Mouse (Mus musculus): ENCODE measurements around the gene Cacna1e. TPM values are rescaled to one million over a fixed set of nuclear protein-coding genes. Genes with fewer than 3 reads are reported as not detected.

Gene Cacna1e
- polyA plus RNA-seq, 1 experiment from 2014 or later = 0.02 TPM

DNA sequence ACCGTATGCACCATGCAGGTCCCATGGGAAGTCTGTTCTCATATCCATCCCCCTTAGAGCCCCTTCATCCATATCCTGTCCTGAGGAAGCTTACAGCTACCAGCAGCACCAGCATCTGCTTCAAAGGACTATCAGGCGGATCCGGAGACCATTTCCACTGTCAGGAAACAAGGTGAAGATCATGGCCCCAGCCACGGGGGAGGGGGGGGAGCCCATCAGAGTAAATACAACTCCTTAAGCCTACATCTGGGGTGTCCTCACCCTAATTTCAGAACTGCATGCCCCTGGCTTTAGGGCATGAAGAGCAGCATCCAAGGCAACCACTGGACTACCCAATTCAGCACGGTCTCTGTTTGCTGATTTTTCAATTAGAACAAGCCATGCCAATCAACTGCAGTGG, 47.8 kb downstream of the Cacna1e start:
- Histone ChIP-seq H3K27ac (replicated peaks) (no peak overlapping the region), H3K4me3 (replicated peaks) (no peak overlapping the region), H3K4me2 (no peak overlapping the region), H3K27me3 (no peaks in the 10 kb centered on the region), H3K4me1 (replicated peaks) (no peaks in the 10 kb centered on the region), H3K9me3 (replicated peaks) (no peaks in the 10 kb centered on the region), H3K9ac (no peak overlapping the region), H3K36me3 (replicated peaks) (no peaks in the 10 kb centered on the region)
- 67% methylated on average over 5 of the region's 5 CpGs for WGBS (ENCODE audit: insufficient replicate concordance)
- ATAC-seq (ENCODE audit: insufficient read depth) = no peak

DNA sequence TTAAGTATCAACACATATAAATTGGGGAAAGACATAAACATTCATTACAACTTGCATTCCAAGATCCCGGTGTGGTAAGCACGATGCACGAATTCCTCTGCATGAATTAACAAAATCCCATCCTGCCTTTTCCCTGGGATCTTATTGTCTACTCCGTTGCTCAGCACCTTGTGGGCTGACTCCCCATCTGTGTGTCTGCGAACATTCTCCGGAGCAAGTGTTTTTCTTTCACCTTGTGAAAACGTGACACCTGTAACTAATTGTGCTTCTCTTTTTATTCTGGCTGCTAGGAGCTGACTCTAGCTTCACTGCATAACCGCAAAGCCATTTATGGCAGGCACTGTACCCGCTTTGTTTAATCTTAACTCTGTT, 52.1 kb downstream of the Cacna1e start:
- ATAC-seq (ENCODE audit: insufficient read depth) = no peak
- WGBS (ENCODE audit: insufficient replicate concordance) = 70% methylated on average over 9 of the region's 9 CpGs

DNA sequence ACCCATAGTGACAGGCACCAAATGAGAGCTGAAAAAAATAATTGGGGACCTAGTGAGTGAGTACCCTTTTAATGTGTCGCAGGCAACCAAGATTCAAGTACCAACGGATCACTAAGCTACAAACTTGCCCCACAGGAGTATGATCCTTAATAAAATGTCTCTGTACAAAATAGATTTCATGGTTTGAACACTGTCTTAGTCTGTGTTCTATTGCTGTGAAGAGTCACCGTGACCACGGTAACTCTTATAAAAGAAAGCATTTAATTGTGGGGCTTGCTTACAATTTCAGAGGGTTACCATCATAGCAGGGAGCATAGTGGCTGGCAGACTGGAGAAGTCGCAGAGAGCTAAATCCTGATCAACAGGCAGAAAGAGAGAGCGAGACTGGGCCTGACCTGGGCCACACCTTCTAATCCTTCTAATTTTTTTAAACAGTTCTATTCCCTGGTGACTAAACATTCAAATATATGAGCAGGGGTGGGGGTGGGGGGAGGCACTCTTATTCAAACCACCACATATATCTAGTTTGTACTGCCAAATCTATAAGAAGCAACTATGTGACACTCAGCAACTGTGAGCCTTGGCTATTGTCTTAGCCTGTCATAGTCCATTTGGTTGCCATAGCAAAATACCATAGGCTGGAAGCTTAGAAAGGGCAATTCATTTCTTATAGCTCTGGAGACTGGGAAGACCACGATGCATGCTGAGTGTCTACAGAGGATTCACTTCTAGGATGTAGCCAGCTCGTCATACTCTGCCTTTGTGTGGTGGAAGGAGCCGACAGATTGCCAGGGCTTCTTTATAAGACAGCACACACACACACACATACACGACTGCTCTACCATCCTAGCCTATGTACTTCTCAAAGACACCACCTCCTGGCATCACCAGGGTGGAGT, 52.8 kb downstream of the Cacna1e start:
- no peak overlapping the region for H3K4me3 ChIP-seq (replicated peaks)
- H3K9ac ChIP-seq = no peak overlapping the region
- no peaks in the 10 kb centered on the region for H3K27me3 ChIP-seq
- H3K36me3 ChIP-seq (replicated peaks) = no peaks in the 10 kb centered on the region
- no peaks in the 10 kb centered on the region for H3K9me3 ChIP-seq (replicated peaks)
- WGBS (ENCODE audit: insufficient replicate concordance) = 61% methylated on average over 10 of the region's 10 CpGs
- H3K4me2 ChIP-seq = no peak overlapping the region
- no peak overlapping the region for H3K27ac ChIP-seq (replicated peaks)
- no peaks in the 10 kb centered on the region for H3K4me1 ChIP-seq (replicated peaks)
- ATAC-seq (ENCODE audit: insufficient read depth) = no peak

More for the DNA sequence above, 52.1 kb downstream of the Cacna1e start:
- no peak overlapping the region for H3K4me2 ChIP-seq
- H3K27me3 ChIP-seq = no peaks in the 10 kb centered on the region
- no peaks in the 10 kb centered on the region for H3K9me3 ChIP-seq (replicated peaks)
- H3K36me3 ChIP-seq (replicated peaks) = no peaks in the 10 kb centered on the region
- H3K9ac ChIP-seq = no peak overlapping the region
- no peaks in the 10 kb centered on the region for H3K4me1 ChIP-seq (replicated peaks)
- no peak overlapping the region for H3K4me3 ChIP-seq (replicated peaks)
- H3K27ac ChIP-seq (replicated peaks) = no peak overlapping the region

DNA sequence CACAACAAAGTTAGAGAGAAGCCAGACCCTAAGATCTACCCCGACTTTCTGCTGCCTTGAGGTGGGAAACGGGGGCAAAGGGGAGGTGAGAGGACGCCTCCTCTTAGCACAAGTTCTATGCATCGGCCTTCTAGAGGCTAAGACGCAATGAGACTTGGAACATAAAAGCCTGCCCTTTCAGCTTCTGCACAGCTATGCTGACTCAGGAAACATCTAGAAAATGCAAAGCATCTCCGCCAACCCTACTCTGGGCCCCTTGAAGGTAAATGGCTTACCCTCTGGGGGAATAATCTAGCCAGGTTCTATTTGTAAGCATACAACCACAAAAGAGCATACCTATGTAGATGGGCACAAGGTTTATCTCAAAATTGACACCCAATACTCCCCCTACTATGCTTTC, 54.2 kb downstream of the Cacna1e start:
- Histone ChIP-seq H3K27me3 (no peaks in the 10 kb centered on the region), H3K4me3 (replicated peaks) (no peak overlapping the region), H3K9ac (no peak overlapping the region), H3K4me2 (no peak overlapping the region), H3K36me3 (replicated peaks) (no peaks in the 10 kb centered on the region), H3K9me3 (replicated peaks) (no peaks in the 10 kb centered on the region), H3K27ac (replicated peaks) (no peak overlapping the region), H3K4me1 (replicated peaks) (no peaks in the 10 kb centered on the region)
- WGBS (ENCODE audit: insufficient replicate concordance) = 68% methylated on average over 6 of the region's 6 CpGs
- no peak for ATAC-seq (ENCODE audit: insufficient read depth)

DNA sequence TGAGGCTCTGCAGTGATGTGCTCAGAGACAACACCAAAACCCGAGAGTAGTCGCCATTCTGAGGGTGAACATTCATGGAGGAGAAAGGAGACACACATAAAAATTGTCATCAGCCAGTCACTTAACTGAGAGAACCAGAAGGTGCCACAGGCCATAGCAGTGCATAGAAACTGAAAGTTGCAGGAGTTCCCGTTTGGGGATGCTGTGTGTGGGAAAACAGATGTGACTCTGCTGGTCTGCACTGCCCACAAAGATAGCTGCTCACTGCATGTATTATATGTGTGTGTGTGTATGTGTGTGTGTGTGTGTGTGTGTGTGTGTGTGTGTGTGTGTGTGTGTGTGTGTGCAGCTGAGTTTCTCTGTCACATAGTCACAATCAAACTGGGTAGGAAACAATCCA, 61.2 kb downstream of the Cacna1e start:
- no peak for ATAC-seq (ENCODE audit: insufficient read depth)
- H3K27ac ChIP-seq (replicated peaks) = no peak overlapping the region
- 41% methylated on average over 3 of the region's 3 CpGs for WGBS (ENCODE audit: insufficient replicate concordance)
- no peaks in the 10 kb centered on the region for H3K9me3 ChIP-seq (replicated peaks)
- no peaks in the 10 kb centered on the region for H3K4me1 ChIP-seq (replicated peaks)
- no peaks in the 10 kb centered on the region for H3K36me3 ChIP-seq (replicated peaks)
- H3K4me3 ChIP-seq (replicated peaks) = no peak overlapping the region
- no peak overlapping the region for H3K9ac ChIP-seq
- no peak overlapping the region for H3K4me2 ChIP-seq
- no peaks in the 10 kb centered on the region for H3K27me3 ChIP-seq

DNA sequence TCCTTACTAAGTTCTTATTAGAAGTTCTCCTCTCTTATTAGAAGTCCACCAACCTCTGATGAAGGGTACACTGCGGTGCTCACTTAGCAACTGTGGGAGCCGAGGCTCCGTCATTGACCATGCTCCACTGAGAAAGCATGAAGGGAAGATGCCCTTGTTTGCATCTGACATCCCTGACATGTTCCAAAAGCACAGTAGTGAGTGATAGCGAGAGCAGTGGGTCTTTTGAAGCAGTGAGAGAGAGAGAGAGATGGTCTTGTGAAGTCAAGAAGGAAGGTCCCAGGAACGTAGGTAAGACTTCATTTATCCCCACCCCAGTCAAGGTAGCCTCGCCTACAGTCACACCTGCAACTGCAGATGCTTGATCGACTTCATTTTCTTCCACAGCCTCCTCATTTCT, 63.9 kb downstream of the Cacna1e start:
- Histone ChIP-seq H3K4me3 (replicated peaks) (no peak overlapping the region), H3K27me3 (no peaks in the 10 kb centered on the region), H3K4me2 (no peak overlapping the region), H3K9ac (no peak overlapping the region), H3K36me3 (replicated peaks) (no peaks in the 10 kb centered on the region), H3K9me3 (replicated peaks) (no peaks in the 10 kb centered on the region), H3K27ac (replicated peaks) (no peak overlapping the region), H3K4me1 (replicated peaks) (no peaks in the 10 kb centered on the region)
- 60% methylated on average over 7 of the region's 7 CpGs for whole genome bisulfite sequencing (ENCODE audit: insufficient replicate concordance)
- no peak for ATAC-seq (ENCODE audit: insufficient read depth)

DNA sequence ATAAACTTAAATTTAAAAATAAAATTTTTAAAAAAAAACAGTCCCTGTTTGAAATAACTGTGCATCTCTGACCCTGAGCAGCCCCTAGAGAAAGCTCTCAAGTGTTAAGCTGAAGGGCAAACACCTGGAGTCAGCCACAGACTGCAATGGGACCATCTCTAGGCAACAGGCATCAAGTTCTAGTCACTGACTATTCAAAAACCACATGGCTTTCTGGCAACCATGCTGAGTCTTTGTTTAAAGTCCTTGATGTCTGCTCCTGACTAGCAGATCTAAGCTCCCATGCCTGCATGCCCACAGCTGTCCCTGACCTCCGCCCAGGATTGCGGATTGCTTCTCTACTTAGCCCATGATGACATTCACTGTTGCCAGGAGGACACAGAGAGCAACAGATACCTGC, 64.3 kb downstream of the Cacna1e start:
- Histone ChIP-seq H3K4me1 (replicated peaks) (no peaks in the 10 kb centered on the region), H3K27me3 (no peaks in the 10 kb centered on the region), H3K9me3 (replicated peaks) (no peaks in the 10 kb centered on the region), H3K4me3 (replicated peaks) (no peak overlapping the region), H3K36me3 (replicated peaks) (no peaks in the 10 kb centered on the region), H3K27ac (replicated peaks) (no peak overlapping the region), H3K4me2 (no peak overlapping the region), H3K9ac (no peak overlapping the region)
- WGBS (ENCODE audit: insufficient replicate concordance) = 68% methylated on average over 2 of the region's 2 CpGs
- no peak for ATAC-seq (ENCODE audit: insufficient read depth)

DNA sequence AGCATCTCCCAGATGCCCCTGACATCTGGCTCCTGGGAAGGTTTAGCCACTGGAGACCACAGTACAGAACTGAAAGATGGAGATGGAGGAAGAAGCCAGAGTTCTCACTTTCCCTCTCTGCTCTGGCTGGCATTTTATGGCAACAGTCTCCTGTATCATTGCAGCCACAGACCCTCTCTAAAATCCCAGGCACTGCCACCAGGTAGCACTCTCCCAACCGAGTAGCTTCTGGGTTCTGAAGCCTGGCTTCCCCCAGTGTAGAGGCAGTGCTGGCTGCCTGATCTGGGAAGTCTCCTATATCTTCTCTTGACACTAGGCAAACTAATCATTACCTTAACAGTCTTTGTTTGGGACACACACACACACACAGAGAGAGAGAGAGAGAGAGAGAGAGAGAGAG, 65.6 kb downstream of the Cacna1e start:
- no peak overlapping the region for H3K27ac ChIP-seq (replicated peaks)
- H3K4me1 ChIP-seq (replicated peaks) = no peaks in the 10 kb centered on the region
- H3K4me2 ChIP-seq = no peak overlapping the region
- H3K9me3 ChIP-seq (replicated peaks) = no peaks in the 10 kb centered on the region
- 17% methylated on average over 1 of the region's 1 CpGs for WGBS (ENCODE audit: insufficient replicate concordance)
- no peak overlapping the region for H3K9ac ChIP-seq
- no peaks in the 10 kb centered on the region for H3K36me3 ChIP-seq (replicated peaks)
- no peaks in the 10 kb centered on the region for H3K27me3 ChIP-seq
- no peak overlapping the region for H3K4me3 ChIP-seq (replicated peaks)
- no peak for ATAC-seq (ENCODE audit: insufficient read depth)

DNA sequence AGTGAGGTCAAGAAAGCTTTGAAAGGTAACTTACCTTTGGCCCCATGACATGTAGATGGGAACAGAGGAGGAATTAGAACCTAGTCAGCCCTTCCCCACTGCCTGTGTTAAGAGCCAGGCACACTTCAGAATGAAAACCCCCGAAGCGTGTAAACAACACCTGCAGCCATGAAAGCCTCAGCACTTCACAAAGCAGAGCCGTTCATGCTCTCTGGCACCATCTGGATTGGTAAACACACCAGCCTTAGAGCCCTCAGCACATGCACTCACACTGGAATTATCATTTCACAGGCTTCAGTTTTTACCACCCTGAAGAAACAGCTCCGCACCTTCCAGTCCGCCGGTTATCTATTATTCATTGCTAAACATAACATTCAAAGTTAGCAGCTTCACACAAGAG, 67.5 kb downstream of the Cacna1e start:
- Histone ChIP-seq H3K4me2 (no peak overlapping the region), H3K27me3 (no peaks in the 10 kb centered on the region), H3K9me3 (replicated peaks) (no peaks in the 10 kb centered on the region), H3K4me3 (replicated peaks) (no peak overlapping the region), H3K36me3 (replicated peaks) (no peaks in the 10 kb centered on the region), H3K27ac (replicated peaks) (no peak overlapping the region), H3K4me1 (replicated peaks) (no peaks in the 10 kb centered on the region), H3K9ac (no peak overlapping the region)
- ATAC-seq (ENCODE audit: insufficient read depth) = no peak
- WGBS (ENCODE audit: insufficient replicate concordance) = 66% methylated on average over 6 of the region's 6 CpGs

DNA sequence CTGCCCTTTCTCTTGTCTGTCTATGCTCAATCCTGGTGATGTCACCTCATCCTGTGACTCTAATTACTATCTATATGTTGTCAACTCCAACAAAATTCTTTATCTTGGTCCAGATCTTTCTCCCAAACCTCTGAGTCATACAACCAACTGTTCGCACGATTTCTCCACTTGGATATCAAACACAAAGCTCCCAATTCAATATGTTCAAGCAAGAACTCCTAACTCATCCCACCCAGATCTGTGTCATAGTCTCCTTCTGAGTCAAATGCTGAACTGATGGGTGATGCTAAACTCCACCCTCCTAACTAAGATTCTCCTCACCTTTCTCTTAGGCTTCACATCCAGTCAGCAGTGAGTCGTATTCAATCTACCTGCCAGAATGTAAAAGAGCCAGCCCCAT, 68.0 kb downstream of the Cacna1e start:
- no peak overlapping the region for H3K4me2 ChIP-seq
- no peak overlapping the region for H3K9ac ChIP-seq
- no peak overlapping the region for H3K4me3 ChIP-seq (replicated peaks)
- ATAC-seq (ENCODE audit: insufficient read depth) = no peak
- no peaks in the 10 kb centered on the region for H3K36me3 ChIP-seq (replicated peaks)
- no peaks in the 10 kb centered on the region for H3K27me3 ChIP-seq
- H3K9me3 ChIP-seq (replicated peaks) = no peaks in the 10 kb centered on the region
- no peak overlapping the region for H3K27ac ChIP-seq (replicated peaks)
- 73% methylated on average over 3 of the region's 3 CpGs for WGBS (ENCODE audit: insufficient replicate concordance)
- no peaks in the 10 kb centered on the region for H3K4me1 ChIP-seq (replicated peaks)

DNA sequence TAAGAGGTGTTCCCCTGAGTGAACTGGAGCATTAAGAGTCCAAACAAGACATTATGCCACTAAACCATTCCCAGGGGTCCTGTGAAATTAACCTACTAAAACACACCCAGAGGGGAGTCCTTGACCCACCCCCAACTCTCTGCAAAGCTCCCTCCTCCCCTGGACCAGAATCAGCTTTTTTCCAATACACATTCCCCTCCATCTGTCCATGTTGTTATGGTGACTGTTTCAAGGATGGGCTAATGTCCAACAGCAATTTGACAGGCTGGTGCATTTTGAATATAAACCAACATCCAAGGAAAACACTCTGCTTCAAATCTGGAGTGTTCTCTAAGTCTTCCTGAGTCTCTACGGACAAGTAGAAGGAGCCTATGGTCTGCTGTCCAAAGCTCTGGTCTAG, 78.6 kb downstream of the Cacna1e start:
- no peak overlapping the region for H3K27ac ChIP-seq (replicated peaks)
- 74% methylated on average over 1 of the region's 1 CpGs for WGBS (ENCODE audit: insufficient replicate concordance)
- no peak overlapping the region for H3K4me3 ChIP-seq (replicated peaks)
- no peak overlapping the region for H3K4me2 ChIP-seq
- no peaks in the 10 kb centered on the region for H3K27me3 ChIP-seq
- no peak for ATAC-seq (ENCODE audit: insufficient read depth)
- no peaks in the 10 kb centered on the region for H3K36me3 ChIP-seq (replicated peaks)
- no peaks in the 10 kb centered on the region for H3K9me3 ChIP-seq (replicated peaks)
- no peaks in the 10 kb centered on the region for H3K4me1 ChIP-seq (replicated peaks)
- no peak overlapping the region for H3K9ac ChIP-seq

DNA sequence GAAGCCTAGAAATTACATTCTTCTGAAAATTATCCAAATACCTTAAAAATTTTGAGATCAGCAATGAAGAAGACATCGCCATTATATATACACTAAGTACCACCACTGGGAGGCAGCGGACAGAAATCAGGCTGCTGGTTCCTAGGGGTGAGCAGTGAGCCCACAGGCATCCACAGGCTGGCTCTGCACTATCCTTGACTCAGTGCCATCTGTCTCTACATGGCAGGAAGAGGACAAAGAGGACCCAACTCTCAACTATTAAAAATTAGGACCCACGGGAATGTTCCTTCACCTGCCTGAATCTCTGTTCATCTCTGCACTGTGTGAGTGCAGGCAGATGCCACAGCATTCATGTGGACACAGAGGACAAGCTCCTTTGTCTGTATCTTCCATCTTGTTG, 79.3 kb downstream of the Cacna1e start:
- no peaks in the 10 kb centered on the region for H3K36me3 ChIP-seq (replicated peaks)
- no peak overlapping the region for H3K4me3 ChIP-seq (replicated peaks)
- H3K9me3 ChIP-seq (replicated peaks) = no peaks in the 10 kb centered on the region
- no peaks in the 10 kb centered on the region for H3K27me3 ChIP-seq
- H3K27ac ChIP-seq (replicated peaks) = no peak overlapping the region
- no peak overlapping the region for H3K9ac ChIP-seq
- 71% methylated on average over 3 of the region's 3 CpGs for WGBS (ENCODE audit: insufficient replicate concordance)
- H3K4me2 ChIP-seq = no peak overlapping the region
- ATAC-seq (ENCODE audit: insufficient read depth) = no peak
- no peaks in the 10 kb centered on the region for H3K4me1 ChIP-seq (replicated peaks)
